ENCODE assay signal across 9 mouse cellular contexts in genomic region chr5:33695718-33696121, GRCm38 (mm10). TPM values are rescaled to one million over a fixed set of nuclear protein-coding genes. Genes with fewer than 3 reads are reported as not detected.
DNase-seq lines count a peak whose midpoint lies in the region; ATAC-seq and TF ChIP-seq lines count a peak whose summit lies in the region.
"Had no signal": no experiment of that assay in that cellular context is flagged by ENCODE, and none has a peak within 500 bp of the region (broad histone marks: within the 10 kb centered on the region; RNA-seq: fewer than 3 reads in every experiment).

No protein-coding gene starts in this region.

- peak overlapping the region; percentile 93 for H3K4me2 ChIP-seq in kidney, embryonic 15.5 days
- peak overlapping the region; percentile 94 for H3K4me2 ChIP-seq in embryonic facial prominence, embryonic 14.5 days (ENCODE audit: low read depth, low read length)
- H3K4me2 ChIP-seq in intestine, postnatal 0 days (replicated peaks; ENCODE audit: low read depth), result peak overlapping the region; percentile 86
- H3K4me2 ChIP-seq in neural tube, embryonic 12.5 days (replicated peaks), result peak overlapping the region; percentile 91

- H3K4me3 ChIP-seq in kidney, embryonic 15.5 days (replicated peaks), result peak overlapping the region; percentile 50
- H3K4me3 ChIP-seq in embryonic facial prominence, embryonic 14.5 days (ENCODE audit: low read depth, low read length), result peak overlapping the region; percentile 47
- peak overlapping the region; percentile 46 for H3K4me3 ChIP-seq in intestine, postnatal 0 days (ENCODE audit: low read depth, low read length)
- peak overlapping the region; percentile 39 for H3K4me3 ChIP-seq in neural tube, embryonic 12.5 days
- H3K4me3 ChIP-seq in thymus, adult 2 months (ENCODE audit: control insufficient read depth, insufficient read depth, low read length), result no peak overlapping the region

- WGBS in kidney, embryonic 15.5 days, result 4% methylated on average over 24 of the region's 24 CpGs
- WGBS in embryonic facial prominence, embryonic 14.5 days, result 6% methylated on average over 18 of the region's 24 CpGs
- 10% methylated on average over 20 of the region's 24 CpGs for WGBS in intestine, postnatal 0 days
- under 1% methylated on average over 24 of the region's 24 CpGs for WGBS in neural tube, embryonic 12.5 days
- 30% methylated on average over 24 of the region's 24 CpGs for WGBS in thymus, adult 2 months

- no peak for TF ChIP-seq CTCF in intestine, postnatal 0 days (IDR thresholded peaks at IDR 0.05; ENCODE audit: low read depth)
- TF ChIP-seq CTCF in thymus, adult 2 months (IDR thresholded peaks at IDR 0.05; ENCODE audit: borderline replicate concordance, control insufficient read depth, extremely low read depth, insufficient read depth, low read length, poor library complexity), result no peak

- H3K9me3 ChIP-seq in kidney, embryonic 15.5 days (replicated peaks), result no peaks in the 10 kb centered on the region
- no peaks in the 10 kb centered on the region for H3K9me3 ChIP-seq in embryonic facial prominence, embryonic 14.5 days (ENCODE audit: control insufficient read depth, low read length)
- no peaks in the 10 kb centered on the region for H3K9me3 ChIP-seq in intestine, postnatal 0 days (ENCODE audit: control insufficient read depth)
- H3K9me3 ChIP-seq in neural tube, embryonic 12.5 days, result no peaks in the 10 kb centered on the region

- DNase-seq in kidney, adult 11 months, result no peak
- DNase-seq in embryonic facial prominence, embryonic 14.5 days (ENCODE audit: low spot score), result no peak
- no peak for DNase-seq in thymus, postnatal 4 days
- DNase-seq in right cerebral cortex, adult 18-20 months, result no peak
- DNase-seq in thymus, adult 2 months, result no peak

- ATAC-seq in kidney, embryonic 15.5 days (replicated peaks; ENCODE audit: low FRiP score), result peak; percentile 38
- no peak; the same call in 1 of the 2 replicates for ATAC-seq in embryonic facial prominence, embryonic 14.5 days (ENCODE audit: low read depth)
- ATAC-seq in intestine, postnatal 0 days, result 0 out of 2 replicates have a peak, but pooled peaks have one; percentile 5
- no peak; the same call in 1 of the 2 replicates for ATAC-seq in neural tube, embryonic 12.5 days (ENCODE audit: low FRiP score, low read depth)
- ATAC-seq: Patski had no signal

- H3K9ac ChIP-seq in kidney, embryonic 15.5 days, result peak overlapping the region; percentile 57
- peak overlapping the region; percentile 79 for H3K9ac ChIP-seq in embryonic facial prominence, embryonic 14.5 days (ENCODE audit: low read depth, low read length)
- H3K9ac ChIP-seq in intestine, postnatal 0 days (ENCODE audit: low read depth, low read length), result peak overlapping the region; percentile 58
- peak overlapping the region; percentile 62 for H3K9ac ChIP-seq in neural tube, embryonic 12.5 days

- peaks cover 44% of the 10 kb centered on the region for H3K27me3 ChIP-seq in kidney, embryonic 15.5 days
- no peaks in the 10 kb centered on the region for H3K27me3 ChIP-seq in embryonic facial prominence, embryonic 14.5 days (replicated peaks; ENCODE audit: control insufficient read depth, insufficient read depth, low read length)
- H3K27me3 ChIP-seq in intestine, postnatal 0 days (replicated peaks; ENCODE audit: control insufficient read depth, insufficient read depth, low read length), result peaks cover 9% of the 10 kb centered on the region; the same call in 1 of the 2 replicates
- peaks cover 48% of the 10 kb centered on the region for H3K27me3 ChIP-seq in neural tube, embryonic 12.5 days (replicated peaks)
- peaks cover 12% of the 10 kb centered on the region; the same call in 1 of the 2 replicates for H3K27me3 ChIP-seq in thymus, adult 2 months (ENCODE audit: control insufficient read depth, insufficient read depth, low read length)
- H3K27me3 ChIP-seq: Patski had no signal

- H3K36me3 ChIP-seq in kidney, embryonic 15.5 days, result no peaks in the 10 kb centered on the region
- no peaks in the 10 kb centered on the region for H3K36me3 ChIP-seq in embryonic facial prominence, embryonic 14.5 days (ENCODE audit: control insufficient read depth, insufficient read depth, low read length)
- no peaks in the 10 kb centered on the region for H3K36me3 ChIP-seq in intestine, postnatal 0 days (ENCODE audit: control insufficient read depth, insufficient read depth)
- H3K36me3 ChIP-seq in neural tube, embryonic 12.5 days, result no peaks in the 10 kb centered on the region
- no peaks in the 10 kb centered on the region for H3K36me3 ChIP-seq in thymus, adult 2 months (ENCODE audit: control insufficient read depth, insufficient read depth, low read length)

- peak overlapping the region; percentile 66 for H3K27ac ChIP-seq in kidney, embryonic 15.5 days
- peak overlapping the region; percentile 83 for H3K27ac ChIP-seq in embryonic facial prominence, embryonic 14.5 days (replicated peaks; ENCODE audit: low read depth, low read length)
- H3K27ac ChIP-seq in intestine, postnatal 0 days (ENCODE audit: low read depth, low read length), result no peak overlapping the region
- peak overlapping the region; percentile 64 for H3K27ac ChIP-seq in neural tube, embryonic 12.5 days
- no peak overlapping the region for H3K27ac ChIP-seq in thymus, adult 2 months (ENCODE audit: control insufficient read depth, insufficient read depth, low read length)

- peaks cover 69% of the 10 kb centered on the region for H3K4me1 ChIP-seq in kidney, embryonic 15.5 days
- H3K4me1 ChIP-seq in embryonic facial prominence, embryonic 14.5 days (ENCODE audit: control insufficient read depth, insufficient read depth, low read length), result peaks cover 62% of the 10 kb centered on the region
- 0 out of 2 replicates have a peak, but pooled peaks cover 4% of the 10 kb centered on the region for H3K4me1 ChIP-seq in intestine, postnatal 0 days (replicated peaks; ENCODE audit: control insufficient read depth, insufficient read depth, low read length)
- peaks cover 90% of the 10 kb centered on the region for H3K4me1 ChIP-seq in neural tube, embryonic 12.5 days
- 0 out of 2 replicates have a peak, but pooled peaks cover 5% of the 10 kb centered on the region for H3K4me1 ChIP-seq in thymus, adult 2 months (replicated peaks; ENCODE audit: control insufficient read depth, insufficient read depth, low read length)

- TF ChIP-seq POLR2A in thymus, adult 2 months (IDR thresholded peaks at IDR 0.05; ENCODE audit: control insufficient read depth, extremely low read depth, insufficient read depth, low read length, poor library complexity), result no peak

RNA-seq across cellular contexts. Expression of gene Fgfr3, which starts 25.8 kb away (rescaled TPM):
- 16.2 and 17.4 TPM in 2 replicates for polyA plus RNA-seq in kidney, embryonic 15.5 days (2015; fragmentation: Nextera tagmentation; extraction: Ambion mirVana)
- 23.1 and 26.0 TPM in 2 replicates for polyA plus RNA-seq in embryonic facial prominence, embryonic 14.5 days (2014; fragmentation: Nextera tagmentation; extraction: Ambion mirVana)
- 2.6 and 3.5 TPM in 2 replicates for polyA plus RNA-seq in intestine, postnatal 0 days (2015; fragmentation: Nextera tagmentation; extraction: Ambion mirVana)
- 58.5 and 62.5 TPM in 2 replicates for polyA plus RNA-seq in neural tube, embryonic 12.5 days (2016; fragmentation: Nextera tagmentation; extraction: Ambion mirVana)
- 4.8 and 6.3 TPM in 2 replicates for polyA plus RNA-seq in thymus, adult 2 months (2012; rRNA removed)

RNA-seq across cellular contexts. Expression of gene Tmem129, which starts 37.5 kb away (rescaled TPM):
- polyA plus RNA-seq in kidney, embryonic 15.5 days (2015; fragmentation: Nextera tagmentation; extraction: Ambion mirVana), result 37.4 and 37.5 TPM in 2 replicates
- 47.6 and 47.7 TPM in 2 replicates for polyA plus RNA-seq in embryonic facial prominence, embryonic 14.5 days (2014; fragmentation: Nextera tagmentation; extraction: Ambion mirVana)
- polyA plus RNA-seq in intestine, postnatal 0 days (2015; fragmentation: Nextera tagmentation; extraction: Ambion mirVana), result 18.5 and 18.8 TPM in 2 replicates
- polyA plus RNA-seq in neural tube, embryonic 12.5 days (2016; fragmentation: Nextera tagmentation; extraction: Ambion mirVana), result 30.3 and 31.5 TPM in 2 replicates
- polyA plus RNA-seq in thymus, adult 2 months (2012; rRNA removed), result 71.6 and 78.0 TPM in 2 replicates

RNA-seq across cellular contexts. Expression of gene Tacc3, which starts 37.8 kb away (rescaled TPM):
- 192 and 195 TPM in 2 replicates for polyA plus RNA-seq in kidney, embryonic 15.5 days (2015; fragmentation: Nextera tagmentation; extraction: Ambion mirVana)
- polyA plus RNA-seq in embryonic facial prominence, embryonic 14.5 days (2014; fragmentation: Nextera tagmentation; extraction: Ambion mirVana), result 127 and 153 TPM in 2 replicates
- 37.3 and 39.3 TPM in 2 replicates for polyA plus RNA-seq in intestine, postnatal 0 days (2015; fragmentation: Nextera tagmentation; extraction: Ambion mirVana)
- 150 and 160 TPM in 2 replicates for polyA plus RNA-seq in neural tube, embryonic 12.5 days (2016; fragmentation: Nextera tagmentation; extraction: Ambion mirVana)
- polyA plus RNA-seq in thymus, adult 2 months (2012; rRNA removed), result 57.3 and 72.7 TPM in 2 replicates

RNA-seq across cellular contexts. Expression of gene Slbp, which starts 43.3 kb away (rescaled TPM):
- polyA plus RNA-seq in kidney, embryonic 15.5 days (2015; fragmentation: Nextera tagmentation; extraction: Ambion mirVana), result 238 and 247 TPM in 2 replicates
- 188 and 196 TPM in 2 replicates for polyA plus RNA-seq in embryonic facial prominence, embryonic 14.5 days (2014; fragmentation: Nextera tagmentation; extraction: Ambion mirVana)
- polyA plus RNA-seq in intestine, postnatal 0 days (2015; fragmentation: Nextera tagmentation; extraction: Ambion mirVana), result 91.4 and 92.9 TPM in 2 replicates
- 183 and 184 TPM in 2 replicates for polyA plus RNA-seq in neural tube, embryonic 12.5 days (2016; fragmentation: Nextera tagmentation; extraction: Ambion mirVana)
- 87.4 and 132 TPM in 2 replicates for polyA plus RNA-seq in thymus, adult 2 months (2012; rRNA removed)

Comparison
In these comparisons a context has a peak if more than half of its experiments do, and no peak if none do; other contexts are left out.
1. ATAC-seq: peak in kidney, embryonic 15.5 days (single experiment) and intestine, postnatal 0 days (single experiment); none in embryonic facial prominence, embryonic 14.5 days (single experiment) and neural tube, embryonic 12.5 days (single experiment).
2. H3K27ac ChIP-seq: peak in kidney, embryonic 15.5 days (single experiment), embryonic facial prominence, embryonic 14.5 days (single experiment) and neural tube, embryonic 12.5 days (single experiment); none in intestine, postnatal 0 days (single experiment) and thymus, adult 2 months (single experiment).
3. Peak in every context shown above with its lines, with median percentiles within 50 percentile points of each other: H3K4me2 ChIP-seq and H3K9ac ChIP-seq.